Mouse (Mus musculus) MEL (cell line): ENCODE data around the gene Cyb5r2. TPM values are rescaled to one million over a fixed set of nuclear protein-coding genes. Genes with fewer than 3 reads are reported as not detected.

Source experiments
- DNase-seq: peaks from one replicate; pipeline ENCODE4 v3.0.0; 2011; ENCODE audit warnings: low read depth, low spot score
- H3K27ac ChIP-seq: 2 replicates; pipeline ENCODE4 v1.5.1; 2012; ENCODE audit warnings: low read depth, mild to moderate bottlenecking, control low read depth, low read length, moderate library complexity; ENCODE audit not compliant: control insufficient read depth
- H3K27me3 ChIP-seq, 2 experiments: fragments of 150-350 bp in 1 of 2; sonication (generic) in 1 of 2; 2 replicates each; pipeline ENCODE4 v1.6.1; 2012; ENCODE audit warnings: low read length in 2 of 2, mild to moderate bottlenecking in 2 of 2, improper control_type of control experiment in 1 of 2, moderate library complexity in 1 of 2; ENCODE audit not compliant: insufficient read depth in 2 of 2, control insufficient read depth in 1 of 2
- H3K36me3 ChIP-seq, 2 experiments: 2 replicates each; pipeline ENCODE4 v1.6.1; 2012 to 2014; ENCODE audit warnings: low read length in 2 of 2, improper control_type of control experiment in 1 of 2, inconsistent platforms in 1 of 2, mild to moderate bottlenecking in 1 of 2; ENCODE audit not compliant: insufficient read depth in 2 of 2, control insufficient read depth in 1 of 2
- H3K4me1 ChIP-seq, 2 experiments: fragments of 150-350 bp in 1 of 2; sonication (generic) in 1 of 2; 2 replicates each; pipeline ENCODE4 v1.6.1; 2012; ENCODE audit warnings: low read length in 2 of 2, improper control_type of control experiment in 1 of 2, mild to moderate bottlenecking in 1 of 2; ENCODE audit not compliant: insufficient read depth in 2 of 2, control insufficient read depth in 1 of 2
- H3K4me3 ChIP-seq, 2 experiments: fragments of 150-350 bp in 1 of 2; sonication (generic) in 1 of 2; 2 replicates each; pipeline ENCODE4 v1.5.1; 2012; ENCODE audit warnings: low read depth in 2 of 2, low read length in 2 of 2, mild to moderate bottlenecking in 2 of 2, moderate library complexity in 2 of 2, control low read depth in 1 of 2, improper control_type of control experiment in 1 of 2; ENCODE audit not compliant: control insufficient read depth in 1 of 2, insufficient read depth in 1 of 2
- H3K79me2 ChIP-seq: 2 replicates; pipeline ENCODE4 v1.6.1; 2012; ENCODE audit warnings: mild to moderate bottlenecking, low read length, moderate library complexity; ENCODE audit not compliant: control insufficient read depth, poor library complexity, insufficient read depth
- H3K9ac ChIP-seq: 2 replicates; pipeline ENCODE4 v1.6.1; 2012; ENCODE audit warnings: low read depth, mild to moderate bottlenecking, control low read depth, low read length, moderate library complexity; ENCODE audit not compliant: control insufficient read depth, poor library complexity, severe bottlenecking
- H3K9me3 ChIP-seq: fragments of 150-350 bp; sonication (generic); replicated peaks from 2 replicates; pipeline ENCODE4 v1.6.1; 2012; ENCODE audit warnings: mild to moderate bottlenecking, low read length, improper control_type of control experiment, moderate library complexity; ENCODE audit not compliant: insufficient read depth
- BHLHE40 ChIP-seq: IDR thresholded peaks from 2 replicates; pipeline ENCODE4 v1.6.1; 2012; ENCODE audit warnings: low read depth, mild to moderate bottlenecking, inconsistent platforms, low read length, improper control_type of control experiment, borderline replicate concordance
- CHD1 ChIP-seq: IDR thresholded peaks from 2 replicates; pipeline ENCODE4 v1.6.1; 2012; ENCODE audit warnings: low read depth, mild to moderate bottlenecking, inconsistent platforms, low read length, improper control_type of control experiment
- CTCF ChIP-seq, 3 experiments: IDR thresholded peaks in 2 of 3; conservative IDR thresholded peaks in 1 of 3; 2 replicates each; pipeline ENCODE4 v1.5.1; 2011 to 2012; ENCODE audit warnings: low read length in 3 of 3, low read depth in 2 of 3, mild to moderate bottlenecking in 2 of 3, improper control_type of control experiment in 1 of 3, inconsistent platforms in 1 of 3, mixed read lengths in 1 of 3, moderate library complexity in 1 of 3; ENCODE audit not compliant: control insufficient read depth in 1 of 3, insufficient read depth in 1 of 3, poor library complexity in 1 of 3, severe bottlenecking in 1 of 3
- ELF1 ChIP-seq: IDR thresholded peaks from 2 replicates; pipeline ENCODE4 v1.6.1; 2014; ENCODE audit warnings: low read depth, mild to moderate bottlenecking, inconsistent platforms, low read length, improper control_type of control experiment, moderate library complexity
- ETS1 ChIP-seq: IDR thresholded peaks from 2 replicates; pipeline ENCODE4 v1.6.1; 2012; ENCODE audit warnings: low read depth, mild to moderate bottlenecking, inconsistent platforms, low read length, improper control_type of control experiment, moderate library complexity
- GABPA ChIP-seq: IDR thresholded peaks from 2 replicates; pipeline ENCODE4 v1.6.1; 2012; ENCODE audit warnings: low read depth, mild to moderate bottlenecking, inconsistent platforms, low read length, improper control_type of control experiment, moderate library complexity
- GATA1 ChIP-seq: IDR thresholded peaks from 2 replicates; pipeline ENCODE4 v1.6.1; 2011; ENCODE audit warnings: low read depth, low read length, improper control_type of control experiment
- KAT2A ChIP-seq: conservative IDR thresholded peaks from 2 replicates; pipeline ENCODE4 v1.6.1; 2012; ENCODE audit warnings: low read depth, low read length, improper control_type of control experiment, inconsistent platforms
- MAFK ChIP-seq: IDR thresholded peaks from 2 replicates; pipeline ENCODE4 v1.6.1; 2011; ENCODE audit warnings: low read depth, mild to moderate bottlenecking, low read length, improper control_type of control experiment, borderline replicate concordance
- MXI1 ChIP-seq: IDR thresholded peaks from 2 replicates; pipeline ENCODE4 v1.6.1; 2011; ENCODE audit warnings: mild to moderate bottlenecking, low read depth, low read length, improper control_type of control experiment
- MYB ChIP-seq: IDR thresholded peaks from 2 replicates; pipeline ENCODE4 v1.6.1; 2011; ENCODE audit warnings: mild to moderate bottlenecking, low read depth, low read length, improper control_type of control experiment
- MYC ChIP-seq: IDR thresholded peaks from 2 replicates; pipeline ENCODE4 v1.6.1; 2011; ENCODE audit warnings: low read depth, mild to moderate bottlenecking, low read length, improper control_type of control experiment, moderate library complexity
- NELFE ChIP-seq: IDR thresholded peaks from 2 replicates; pipeline ENCODE4 v1.6.1; 2011; ENCODE audit warnings: low read depth, low read length, improper control_type of control experiment
- NRF1 ChIP-seq: IDR thresholded peaks from 2 replicates; pipeline ENCODE4 v1.6.1; 2014; ENCODE audit warnings: low read depth, mild to moderate bottlenecking, inconsistent platforms, low read length, improper control_type of control experiment, moderate library complexity; ENCODE audit not compliant: poor library complexity, insufficient read depth, severe bottlenecking
- RAD21 ChIP-seq: IDR thresholded peaks from 2 replicates; pipeline ENCODE4 v1.6.1; 2011; ENCODE audit warnings: mild to moderate bottlenecking, low read depth, low read length, improper control_type of control experiment
- RCOR1 ChIP-seq: IDR thresholded peaks from 2 replicates; pipeline ENCODE4 v1.6.1; 2012; ENCODE audit warnings: low read depth, mild to moderate bottlenecking, inconsistent platforms, low read length, improper control_type of control experiment
- SMC3 ChIP-seq: IDR thresholded peaks from 2 replicates; pipeline ENCODE4 v1.6.1; 2011; ENCODE audit warnings: low read depth, low read length, improper control_type of control experiment
- TAL1 ChIP-seq: IDR thresholded peaks from 2 replicates; pipeline ENCODE4 v1.6.1; 2012; ENCODE audit warnings: mild to moderate bottlenecking, inconsistent platforms, low read length, moderate library complexity, mixed read lengths
- TCF12 ChIP-seq: IDR thresholded peaks from 2 replicates; pipeline ENCODE4 v1.6.1; 2014; ENCODE audit warnings: low read depth, mild to moderate bottlenecking, inconsistent platforms, low read length, improper control_type of control experiment, moderate library complexity
- ZKSCAN1 ChIP-seq: IDR thresholded peaks from 2 replicates; pipeline ENCODE4 v1.6.1; 2012; ENCODE audit warnings: low read depth, mild to moderate bottlenecking, inconsistent platforms, low read length, improper control_type of control experiment, moderate library complexity
- ZMIZ1 ChIP-seq: IDR thresholded peaks from 2 replicates; pipeline ENCODE4 v1.6.1; 2012; ENCODE audit warnings: low read depth, mild to moderate bottlenecking, inconsistent platforms, low read length, improper control_type of control experiment, moderate library complexity
- ZNF384 ChIP-seq: IDR thresholded peaks from 2 replicates; pipeline ENCODE4 v1.6.1; 2012; ENCODE audit warnings: low read depth, mild to moderate bottlenecking, inconsistent platforms, low read length, improper control_type of control experiment
- polyA plus RNA-seq, 2 experiments: library from polyadenylated mRNA; stranded (reverse) in 1 of 2; unstranded in 1 of 2; fragments of >175 nt in 1 of 2; fragments of >200 nt in 1 of 2; gene quantifications; 2 replicates each; pipeline versions ENCODE4 v1.2.1 to v1.2.4; 2012; ENCODE audit warnings: low replicate concordance in 2 of 2, low read depth in 1 of 2; ENCODE audit not compliant: insufficient read length in 2 of 2, insufficient read depth in 1 of 2, missing spikeins in 1 of 2
- total RNA-seq: library from RNA; depleted of rRNA; stranded (reverse); fragments of 300-350 nt; gene quantifications from 2 replicates; pipeline ENCODE4 v1.2.3, GENCODE M21; 2012

Cyb5r2 gene
- total and polyA plus RNA-seq, 3 experiments, result not detected

GRCm38 (mm10) chr7:107779611-107780010 is 21.8 kb upstream of the Cyb5r2 start:
- Histone ChIP-seq H3K27me3 (no peaks in the 10 kb centered on the region), H3K4me3 (no peak overlapping the region), H3K27ac (no peak overlapping the region), H3K9me3 (no peaks in the 10 kb centered on the region), H3K36me3 (no peaks in the 10 kb centered on the region), H3K4me1 (no peaks in the 10 kb centered on the region), H3K79me2 (no peaks in the 10 kb centered on the region), H3K9ac (no peak overlapping the region)
- peak; percentile 4 for DNase-seq
- TF ChIP-seq RAD21 (peak; percentile 14), ZNF384 (no peak), SMC3 (peak; percentile 36), CTCF (IDR thresholded peaks at IDR 0.05 in 2 of 3, conservative IDR thresholded peaks at IDR 0.05 in 1 of 3; ENCODE audit: control insufficient read depth in 1 of 3, insufficient read depth in 1 of 3, low read depth in 2 of 3, low read length in 3 of 3, poor library complexity in 1 of 3, severe bottlenecking in 1 of 3) (peak; percentile 18 to 56 (median 43); a peak in 5 of 6 replicates)

GRCm38 (mm10) chr7:107778216-107778615 is 20.4 kb upstream of the Cyb5r2 start:
- Histone ChIP-seq H3K79me2 (no peaks in the 10 kb centered on the region), H3K9me3 (no peaks in the 10 kb centered on the region), H3K36me3 (no peaks in the 10 kb centered on the region), H3K9ac (no peak overlapping the region), H3K27ac (no peak overlapping the region), H3K4me3 (no peak overlapping the region), H3K27me3 (no peaks in the 10 kb centered on the region), H3K4me1 (no peaks in the 10 kb centered on the region)
- TF ChIP-seq ETS1, result no peak
- TF ChIP-seq CTCF (IDR thresholded peaks at IDR 0.05 in 2 of 3, conservative IDR thresholded peaks at IDR 0.05 in 1 of 3; ENCODE audit: control insufficient read depth in 1 of 3, insufficient read depth in 1 of 3, low read depth in 2 of 3, low read length in 3 of 3, poor library complexity in 1 of 3, severe bottlenecking in 1 of 3), result no peak
- TF ChIP-seq RCOR1, result no peak
- TF ChIP-seq MYB, result no peak
- no peak for TF ChIP-seq MXI1
- TF ChIP-seq KAT2A, result no peak
- TF ChIP-seq BHLHE40, result no peak
- no peak for TF ChIP-seq MAFK
- TF ChIP-seq GATA1, result no peak
- no peak for TF ChIP-seq TAL1
- TF ChIP-seq ZMIZ1, result no peak
- no peak for TF ChIP-seq CHD1
- no peak for TF ChIP-seq ZKSCAN1
- TF ChIP-seq MYC, result no peak
- TF ChIP-seq SMC3, result no peak
- TF ChIP-seq NRF1, result no peak
- no peak for TF ChIP-seq NELFE
- no peak for TF ChIP-seq TCF12
- TF ChIP-seq GABPA, result no peak
- no peak for TF ChIP-seq ELF1
- DNase-seq, result no peak
